Mouse (Mus musculus): ENCODE measurements around the gene Gm20509. TPM values are rescaled to one million over a fixed set of nuclear protein-coding genes. Genes with fewer than 3 reads are reported as not detected.

Gm20509 gene
- total and polyA plus RNA-seq, 3 experiments, result not detected

- no peak for TF ChIP-seq EP300 (IDR thresholded peaks at IDR 0.05; ENCODE audit: insufficient read depth, low read depth, low read length)
- TF ChIP-seq CTCF (IDR thresholded peaks at IDR 0.05), result peak; percentile 38
Measured at GRCm38 (mm10) chr9:73154347-73154746, 52.1 kb downstream of the Gm20509 start.

GRCm38 (mm10) chr9:73157968-73158367 is 55.7 kb downstream of the Gm20509 start:
- H3K9ac ChIP-seq (ENCODE audit: low read depth, low read length), result no peak overlapping the region
- H3K79me2 ChIP-seq (replicated peaks; ENCODE audit: control insufficient read depth, insufficient read depth, low read length), result no peaks in the 10 kb centered on the region
- no peaks in the 10 kb centered on the region for H3K4me1 ChIP-seq (ENCODE audit: control insufficient read depth, insufficient read depth, low read length)
- no peaks in the 10 kb centered on the region for H3K36me3 ChIP-seq (ENCODE audit: control insufficient read depth, insufficient read depth, low read length)
- WGBS, result 88% methylated on average over 4 of the region's 4 CpGs
- TF ChIP-seq CTCF (IDR thresholded peaks at IDR 0.05) (no peak), POLR2A (IDR thresholded peaks at IDR 0.05; ENCODE audit: insufficient read depth, low read depth, low read length) (no peak), EP300 (IDR thresholded peaks at IDR 0.05; ENCODE audit: insufficient read depth, low read depth, low read length) (no peak)
- intact Hi-C loops (cut with DNase I), result no loop called here
- H3K4me3 ChIP-seq, result no peak overlapping the region
- DNase-seq, result no peak
- H3K27ac ChIP-seq, result no peak overlapping the region
- no peaks in the 10 kb centered on the region for H3K27me3 ChIP-seq (ENCODE audit: control insufficient read depth, insufficient read depth, low read length)

More at GRCm38 (mm10) chr9:73154347-73154746, 52.1 kb downstream of the Gm20509 start:
- H3K4me1 ChIP-seq (ENCODE audit: control insufficient read depth, insufficient read depth, low read length), result no peaks in the 10 kb centered on the region
- DNase-seq, result no peak
- H3K36me3 ChIP-seq (ENCODE audit: control insufficient read depth, insufficient read depth, low read length), result no peaks in the 10 kb centered on the region
- WGBS, result 57% methylated on average over 9 of the region's 9 CpGs
- H3K9ac ChIP-seq (ENCODE audit: low read depth, low read length), result no peak overlapping the region
- H3K27ac ChIP-seq, result no peak overlapping the region
- intact Hi-C loops (cut with DNase I), result no loop called here
- H3K4me3 ChIP-seq, result no peak overlapping the region
- H3K79me2 ChIP-seq (replicated peaks; ENCODE audit: control insufficient read depth, insufficient read depth, low read length), result no peaks in the 10 kb centered on the region
- no peaks in the 10 kb centered on the region for H3K27me3 ChIP-seq (ENCODE audit: control insufficient read depth, insufficient read depth, low read length)

GRCm38 (mm10) chr9:73159265-73159664 is 57.0 kb downstream of the Gm20509 start:
- no peak for DNase-seq

GRCm38 (mm10) chr9:73162571-73163333 is 60.5 kb downstream of the Gm20509 start:
- 10% methylated on average over 26 of the region's 26 CpGs for WGBS
- Histone ChIP-seq H3K4me3 (no peak overlapping the region), H3K9ac (ENCODE audit: low read depth, low read length) (no peak overlapping the region), H3K27me3 (ENCODE audit: control insufficient read depth, insufficient read depth, low read length) (no peaks in the 10 kb centered on the region), H3K27ac (no peak overlapping the region), H3K79me2 (replicated peaks; ENCODE audit: control insufficient read depth, insufficient read depth, low read length) (no peaks in the 10 kb centered on the region), H3K4me1 (ENCODE audit: control insufficient read depth, insufficient read depth, low read length) (no peaks in the 10 kb centered on the region), H3K36me3 (ENCODE audit: control insufficient read depth, insufficient read depth, low read length) (no peaks in the 10 kb centered on the region)
- DNase-seq, result peak; percentile 51 to 61
- intact Hi-C loops (cut with DNase I), result loop anchor here (1.0 kb wide), 1 partner anchor 821 kb away; no protein-coding TSS in a partner anchor
- peak; percentile 78 for TF ChIP-seq CTCF (IDR thresholded peaks at IDR 0.05)
- TF ChIP-seq EP300 (IDR thresholded peaks at IDR 0.05; ENCODE audit: insufficient read depth, low read depth, low read length), result no peak

More at GRCm38 (mm10) chr9:73159265-73159664, 57.0 kb downstream of the Gm20509 start:
- TF ChIP-seq CTCF (IDR thresholded peaks at IDR 0.05) (peak; percentile 36), POLR2A (IDR thresholded peaks at IDR 0.05; ENCODE audit: insufficient read depth, low read depth, low read length) (no peak)
- Histone ChIP-seq H3K4me1 (ENCODE audit: control insufficient read depth, insufficient read depth, low read length) (no peaks in the 10 kb centered on the region), H3K4me3 (no peak overlapping the region), H3K27ac (no peak overlapping the region), H3K9ac (ENCODE audit: low read depth, low read length) (no peak overlapping the region), H3K79me2 (replicated peaks; ENCODE audit: control insufficient read depth, insufficient read depth, low read length) (no peaks in the 10 kb centered on the region), H3K27me3 (ENCODE audit: control insufficient read depth, insufficient read depth, low read length) (no peaks in the 10 kb centered on the region), H3K36me3 (ENCODE audit: control insufficient read depth, insufficient read depth, low read length) (no peaks in the 10 kb centered on the region)
- intact Hi-C loops (cut with DNase I), result loop anchor here (1.0 kb wide), 1 partner anchor 824 kb away; no protein-coding TSS in a partner anchor
- WGBS, result 55% methylated on average over 1 of the region's 1 CpGs

GRCm38 (mm10) chr9:73165631-73166030 is 63.4 kb downstream of the Gm20509 start:
- Histone ChIP-seq H3K27ac (no peak overlapping the region), H3K4me1 (ENCODE audit: control insufficient read depth, insufficient read depth, low read length) (no peaks in the 10 kb centered on the region), H3K27me3 (ENCODE audit: control insufficient read depth, insufficient read depth, low read length) (no peaks in the 10 kb centered on the region), H3K36me3 (ENCODE audit: control insufficient read depth, insufficient read depth, low read length) (no peaks in the 10 kb centered on the region), H3K79me2 (replicated peaks; ENCODE audit: control insufficient read depth, insufficient read depth, low read length) (no peaks in the 10 kb centered on the region), H3K4me3 (no peak overlapping the region), H3K9ac (ENCODE audit: low read depth, low read length) (no peak overlapping the region)
- no peak for DNase-seq
- TF ChIP-seq EP300 (IDR thresholded peaks at IDR 0.05; ENCODE audit: insufficient read depth, low read depth, low read length) (no peak), POLR2A (IDR thresholded peaks at IDR 0.05; ENCODE audit: insufficient read depth, low read depth, low read length) (no peak)
- intact Hi-C loops (cut with DNase I), result no loop called here
- 55% methylated on average over 4 of the region's 4 CpGs for WGBS

Other genes starting within 250 kb of the Gm20509 start
- gene Pygo1, start 176.8 kb upstream of the Gm20509 start, total RNA-seq (2021), result 10 to 100 TPM; 13.6 to 16.0 TPM
- 3.3 and 7.3 TPM in 2 replicates for gene Pygo1, start 176.8 kb upstream of the Gm20509 start, polyA plus RNA-seq (2012; rRNA removed)
- gene Dyx1c1, start 143.7 kb upstream of the Gm20509 start, total RNA-seq (2021), result under 1 TPM; 0.18 to 0.52 TPM
- gene Dyx1c1, start 143.7 kb upstream of the Gm20509 start, polyA plus RNA-seq (2012; rRNA removed), result 0.39 and 0.59 TPM in 2 replicates
- gene Gm44503, start 143.6 kb upstream of the Gm20509 start, total RNA-seq (2021), result under 1 TPM; 0.31 to 0.34 TPM
- not detected in 2 replicates for gene Gm44503, start 143.6 kb upstream of the Gm20509 start, polyA plus RNA-seq (2012; rRNA removed)
- gene Ccpg1os, start 117.1 kb upstream of the Gm20509 start, total RNA-seq (2021), result 1 to 10 TPM; 6.1 to 8.3 TPM
- gene Ccpg1os, start 117.1 kb upstream of the Gm20509 start, polyA plus RNA-seq (2012; rRNA removed), result 7.5 and 10.1 TPM in 2 replicates
- 100 to 1,000 TPM in 1 of 2 experiments, 10 to 100 TPM in 1; 86.5 to 108 TPM for gene Ccpg1, start 117.0 kb upstream of the Gm20509 start, total RNA-seq (2021)
- gene Ccpg1, start 117.0 kb upstream of the Gm20509 start, polyA plus RNA-seq (2012; rRNA removed), result 15.5 and 28.3 TPM in 2 replicates
- gene Pigb, start 62.1 kb upstream of the Gm20509 start, total RNA-seq (2021), result 1 to 10 TPM; 1.6 to 2.2 TPM
- 4.5 and 6.1 TPM in 2 replicates for gene Pigb, start 62.1 kb upstream of the Gm20509 start, polyA plus RNA-seq (2012; rRNA removed)
- gene Rab27a, start 57.6 kb upstream of the Gm20509 start, total RNA-seq (2021), result 1 to 10 TPM; 4.5 to 5.6 TPM
- gene Rab27a, start 57.6 kb upstream of the Gm20509 start, polyA plus RNA-seq (2012; rRNA removed), result 2.3 TPM in 2 replicates
- not detected for gene Khdc3, start 634 bp upstream of the Gm20509 start, total RNA-seq (2021)
- not detected in 2 replicates for gene Khdc3, start 634 bp upstream of the Gm20509 start, polyA plus RNA-seq (2012; rRNA removed)
- 10 to 100 TPM; 50.1 to 51.7 TPM for gene Rsl24d1, start 11.0 kb downstream of the Gm20509 start, total RNA-seq (2021)
- 25.3 and 48.6 TPM in 2 replicates for gene Rsl24d1, start 11.0 kb downstream of the Gm20509 start, polyA plus RNA-seq (2012; rRNA removed)